Mouse (Mus musculus) CH12.LX (cell line): ENCODE results near the gene Tkt.

Experiments used
- CHD1 ChIP-seq: IDR thresholded peaks from 2 replicates; pipeline ENCODE4 v1.6.1; 2012; ENCODE audit warnings: low read depth, low read length, improper control_type of control experiment, inconsistent platforms
- CTCF ChIP-seq, 2 experiments: IDR thresholded peaks in 1 of 2; conservative IDR thresholded peaks in 1 of 2; 2 replicates each; pipeline ENCODE4 v1.5.1; 2011 to 2012; ENCODE audit warnings: low read depth in 2 of 2, low read length in 2 of 2, improper control_type of control experiment in 1 of 2, inconsistent platforms in 1 of 2, mild to moderate bottlenecking in 1 of 2, moderate library complexity in 1 of 2
- POLR2A ChIP-seq: IDR thresholded peaks from 2 replicates; pipeline ENCODE4 v1.6.1; 2011; ENCODE audit warnings: low read depth, mild to moderate bottlenecking, improper control_type of control experiment, low read length
- RCOR1 ChIP-seq: conservative IDR thresholded peaks from 2 replicates; pipeline ENCODE4 v1.6.1; 2012; ENCODE audit warnings: low read depth, mild to moderate bottlenecking, inconsistent platforms, low read length, improper control_type of control experiment
- ZC3H11A ChIP-seq: IDR thresholded peaks from 2 replicates; pipeline ENCODE4 v1.6.1; 2012; ENCODE audit warnings: low read depth, mild to moderate bottlenecking, inconsistent platforms, low read length, improper control_type of control experiment

DNA sequence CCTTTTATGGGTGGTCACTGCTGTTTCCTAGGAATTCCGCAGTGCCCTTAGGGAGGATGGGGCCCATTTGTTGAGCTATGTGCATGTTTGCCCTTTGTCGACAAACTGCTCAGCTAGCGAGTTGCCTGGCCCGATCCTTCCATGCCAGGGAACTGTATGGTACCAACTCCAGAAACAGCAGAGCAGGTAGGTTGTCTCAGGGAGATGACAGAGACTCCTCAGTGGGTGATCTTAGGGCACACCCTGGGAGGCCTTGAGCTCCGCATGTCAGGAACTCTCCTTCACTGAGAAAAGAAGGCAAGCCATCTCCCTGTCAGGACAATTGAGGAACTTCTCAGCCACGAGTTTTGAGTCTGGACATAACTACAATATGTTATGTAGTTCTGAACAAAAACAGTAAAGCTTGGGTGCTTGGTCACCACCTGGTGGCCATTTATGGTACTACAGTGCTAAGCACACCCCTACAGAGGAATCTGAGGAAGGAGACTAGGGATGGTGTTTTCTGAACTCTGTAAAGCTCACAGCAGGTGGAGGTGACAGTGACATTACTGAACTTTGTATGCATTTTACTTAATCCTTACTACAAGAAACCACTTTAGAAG, 25.9 kb downstream of the Tkt start:
- no peak for TF ChIP-seq CHD1
- peak; percentile 86 to 99 for TF ChIP-seq CTCF (conservative IDR thresholded peaks at IDR 0.05 in 1 of 2, IDR thresholded peaks at IDR 0.05 in 1 of 2; ENCODE audit: low read depth in 2 of 2, low read length in 2 of 2)
- no peak for TF ChIP-seq RCOR1
- no peak for TF ChIP-seq ZC3H11A
- TF ChIP-seq POLR2A = no peak
